Mouse (Mus musculus) layer of hippocampus, adult 9-11 months (tissue): ENCODE data around the gene Mylk.

Source experiments
- DNase-seq: peaks from one replicate; pipeline ENCODE4 v3.0.0; 2022

Gene Mylk

GRCm38 (mm10) chr16:35034971-35035370 is 290.0 kb downstream of the Mylk start:
- no peak for DNase-seq

DNA sequence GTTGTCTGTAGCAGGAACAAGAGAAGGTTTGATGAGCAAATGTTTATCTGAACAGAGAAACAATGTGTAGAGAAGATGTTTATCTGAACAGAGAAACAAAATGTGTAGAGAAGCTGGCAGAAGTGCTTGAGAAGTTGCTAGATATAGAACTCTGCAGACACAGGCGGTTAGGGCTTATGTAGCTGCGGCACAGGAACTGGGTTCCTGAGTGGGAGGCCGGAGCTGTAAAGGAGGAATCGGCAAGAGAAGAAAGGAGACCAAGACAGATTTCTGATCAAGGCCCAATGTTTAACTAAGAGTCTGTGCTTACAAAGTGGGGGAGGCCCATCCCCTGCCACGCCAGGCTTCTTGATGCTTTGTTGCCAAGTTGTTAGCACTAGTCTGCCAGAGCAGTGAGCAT is 291.7 kb downstream of the Mylk start:
- no peak for DNase-seq

- no peak for DNase-seq
These were observed 293.5 kb downstream of the Mylk start for GRCm38 (mm10) chr16:35038343-35039057.

DNA sequence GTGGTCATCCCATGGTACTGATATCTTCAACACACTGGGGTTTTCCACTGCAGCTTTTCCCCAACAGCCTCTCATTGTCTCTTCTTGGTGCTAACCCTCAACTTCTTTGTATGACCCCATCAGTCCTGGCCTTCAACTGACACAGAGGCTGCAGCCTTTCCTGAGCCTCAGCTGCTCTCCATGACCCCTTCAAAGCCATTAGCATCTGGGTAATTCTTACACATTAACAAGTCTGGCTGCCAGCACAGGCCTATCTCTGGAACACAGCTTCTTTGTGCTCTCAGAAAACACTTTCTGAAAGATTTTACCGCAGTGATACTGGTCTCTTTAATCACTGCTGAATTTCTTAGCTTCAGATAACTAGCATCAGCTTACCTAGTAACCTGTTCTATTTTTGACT is 295.1 kb downstream of the Mylk start:
- no peak for DNase-seq

DNA sequence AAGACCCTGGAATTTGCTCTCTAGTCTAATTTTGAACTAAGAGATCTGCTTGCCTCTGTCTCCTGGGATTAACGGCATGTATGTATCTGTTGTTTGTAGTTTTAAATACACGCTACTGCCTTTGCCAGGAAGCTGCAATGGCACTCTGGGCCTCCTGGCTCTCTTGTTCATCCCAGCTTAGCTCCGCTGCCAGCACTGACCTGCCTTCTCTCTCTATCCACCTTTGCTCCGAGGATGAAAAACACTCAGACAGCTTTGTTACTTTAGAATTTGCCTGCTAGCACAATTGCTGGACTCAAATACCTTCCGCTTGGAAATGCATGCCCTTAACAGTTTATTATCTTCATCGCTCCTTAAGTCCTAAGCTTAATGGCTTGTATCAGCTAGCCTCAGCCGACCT is 296.0 kb downstream of the Mylk start:
- DNase-seq, result no peak

GRCm38 (mm10) chr16:35046081-35046775 is 301.2 kb downstream of the Mylk start:
- no peak for DNase-seq

GRCm38 (mm10) chr16:35047272-35047969 is 302.4 kb downstream of the Mylk start:
- DNase-seq, result no peak

GRCm38 (mm10) chr16:35051066-35051465 is 306.1 kb downstream of the Mylk start:
- no peak for DNase-seq
